Mouse (Mus musculus) cerebellum, postnatal 36 days (tissue): ENCODE data around the gene Ccer1.
"Not testable (repeated sequence)": the region's sequence is repeated elsewhere in the genome, so short reads cannot be mapped to it uniquely, and the experiment has no call there.

ENCODE experiments used
- DNase-seq, 2 experiments: peaks; one replicate each; pipeline ENCODE4 v3.0.0; 2021 to 2022; ENCODE audit warnings: mixed read lengths in 2 of 2

Gene Ccer1

DNA sequence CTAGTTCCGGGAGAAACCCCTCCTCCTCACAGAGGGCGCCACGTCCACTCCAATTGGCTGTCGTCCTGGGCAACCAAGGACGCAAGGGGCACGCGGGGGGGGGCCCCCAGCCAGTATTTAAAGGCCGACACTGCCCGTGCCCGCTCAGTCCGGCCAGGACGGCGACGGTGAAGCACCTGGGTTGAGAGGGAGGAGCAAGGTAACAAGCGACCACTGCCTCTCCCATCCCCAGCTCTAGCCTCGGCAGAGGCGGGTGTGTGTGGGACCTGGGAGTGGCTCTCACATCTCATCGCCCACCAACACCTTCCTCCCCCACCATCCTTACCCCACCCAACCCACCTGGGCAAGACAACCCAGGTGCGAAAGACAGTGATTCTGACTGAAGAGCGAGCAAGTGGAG, at the start of gene Ccer1:
Gene Ccer1 (plus strand): TSS at position 147 of the 400 bp plus-strand sequence.
- no peak for DNase-seq

DNA sequence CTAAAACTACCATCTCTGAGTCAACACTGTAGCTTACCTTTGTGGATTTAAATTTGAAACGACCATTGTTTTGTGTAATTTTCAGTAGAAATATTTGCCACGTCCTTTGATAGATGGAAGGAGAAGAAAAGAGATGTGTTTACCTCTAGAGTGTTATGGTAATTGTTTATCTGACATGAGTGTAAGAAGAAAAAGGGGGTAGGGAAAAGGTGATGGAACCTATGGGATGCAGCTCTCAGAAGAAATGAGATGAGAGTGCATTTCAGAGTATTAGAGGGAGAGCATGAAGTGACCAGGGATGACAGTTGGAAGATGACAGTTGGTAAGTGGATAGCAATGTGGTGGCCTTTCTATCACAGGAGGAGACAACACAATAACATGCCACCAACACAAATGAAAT, 49.1 kb upstream of the Ccer1 start, which contains the start of gene Epyc:
Gene Epyc (plus strand): TSS at position 301 of the 400 bp plus-strand sequence.
- no peak for DNase-seq

DNA sequence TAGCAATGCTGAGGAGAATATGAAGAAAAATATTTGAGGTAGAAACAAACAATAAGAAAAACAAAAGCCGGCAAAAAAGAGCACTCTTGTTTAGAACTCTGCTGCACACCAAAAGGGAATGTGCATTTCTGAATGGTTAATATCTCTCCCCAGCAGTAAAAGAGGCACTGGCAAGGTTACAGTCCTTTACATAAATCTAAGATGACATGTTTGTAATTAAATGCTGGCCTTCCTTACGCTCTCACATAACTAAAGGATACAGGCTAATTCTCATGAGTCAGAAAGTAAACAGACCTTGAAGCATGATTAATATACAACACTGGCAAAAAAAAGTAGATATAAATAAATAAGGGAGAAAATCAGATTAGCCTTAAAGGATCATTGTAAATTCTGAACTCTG, 42.5 kb upstream of the Ccer1 start:
- no peak for DNase-seq

DNA sequence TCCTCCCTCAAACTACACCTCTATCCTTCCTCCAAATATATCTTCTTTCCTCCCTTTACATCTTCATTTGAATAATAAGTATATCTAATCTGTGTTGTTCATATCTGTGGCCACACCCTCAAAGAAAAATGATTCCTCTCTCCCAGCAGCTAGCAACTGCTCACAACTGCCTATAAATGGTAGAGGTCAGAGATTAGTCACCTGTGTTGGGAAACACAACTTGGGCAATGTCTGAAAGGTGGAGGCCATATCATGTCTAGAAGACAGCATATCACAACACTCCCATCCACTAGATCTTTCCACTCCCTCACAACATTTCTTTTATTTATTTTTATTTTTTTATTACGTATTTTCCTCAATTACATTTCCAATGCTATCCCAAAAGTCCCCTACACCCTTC, 33.4 kb upstream of the Ccer1 start:
- DNase-seq: no peak

DNA sequence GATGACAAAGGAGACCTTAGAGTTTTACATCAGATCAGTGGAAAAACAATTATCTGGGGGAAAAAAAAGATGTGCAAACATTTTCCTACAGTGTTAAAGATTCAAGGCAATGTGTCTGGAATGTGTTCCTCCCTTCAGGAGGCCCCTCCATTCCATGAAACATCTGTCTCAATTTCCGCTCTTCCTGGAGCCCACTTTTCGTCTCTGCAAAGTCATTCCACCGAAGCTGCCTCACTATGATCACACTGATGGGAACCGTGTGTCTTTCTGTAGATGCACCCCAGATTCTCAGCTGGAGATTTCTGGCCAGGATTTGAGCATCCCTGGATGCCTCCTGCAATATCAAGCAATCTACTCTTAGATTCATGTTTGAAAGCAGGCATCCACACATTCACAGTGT, 24.2 kb upstream of the Ccer1 start:
- no peak for DNase-seq

DNA sequence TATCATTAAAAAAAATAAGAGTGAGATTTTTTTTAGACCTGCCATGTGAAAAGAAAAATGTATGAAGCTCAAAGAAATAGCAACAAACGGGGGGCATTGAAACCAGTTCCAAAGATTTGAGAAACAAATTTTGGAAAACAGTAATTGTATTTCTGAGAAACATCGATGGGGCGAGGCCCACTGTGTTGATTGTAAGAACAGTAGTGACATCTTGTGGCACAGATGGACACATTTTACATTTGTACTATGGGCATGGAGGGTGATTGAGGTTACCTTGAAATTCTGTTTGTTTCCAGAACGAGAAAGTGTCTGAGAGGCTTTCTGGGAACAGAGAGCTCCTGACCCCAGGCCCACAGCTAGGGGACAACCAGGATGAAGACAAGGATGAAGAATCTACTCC, 22.7 kb upstream of the Ccer1 start:
- DNase-seq: peak; percentile 3 to 31

DNA sequence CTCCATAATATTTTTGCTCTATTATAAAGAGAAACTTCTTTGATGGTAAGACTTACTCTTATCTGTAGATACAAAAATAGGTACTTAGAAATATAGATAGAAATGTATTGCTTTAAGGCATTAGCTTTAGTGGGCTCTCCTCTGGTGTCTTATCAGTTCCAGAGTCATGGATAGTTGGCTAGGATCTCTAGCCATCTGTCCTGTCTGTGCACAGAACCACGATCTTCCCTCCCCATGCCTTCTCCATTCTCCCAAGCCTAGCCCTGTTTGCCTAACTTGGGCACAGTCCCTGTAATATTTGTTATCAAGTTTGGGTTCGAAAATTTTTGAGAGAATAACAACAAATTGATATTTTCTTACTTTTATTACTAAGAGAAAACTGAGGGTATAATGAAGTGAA, 19.6 kb upstream of the Ccer1 start:
- no peak for DNase-seq

DNA sequence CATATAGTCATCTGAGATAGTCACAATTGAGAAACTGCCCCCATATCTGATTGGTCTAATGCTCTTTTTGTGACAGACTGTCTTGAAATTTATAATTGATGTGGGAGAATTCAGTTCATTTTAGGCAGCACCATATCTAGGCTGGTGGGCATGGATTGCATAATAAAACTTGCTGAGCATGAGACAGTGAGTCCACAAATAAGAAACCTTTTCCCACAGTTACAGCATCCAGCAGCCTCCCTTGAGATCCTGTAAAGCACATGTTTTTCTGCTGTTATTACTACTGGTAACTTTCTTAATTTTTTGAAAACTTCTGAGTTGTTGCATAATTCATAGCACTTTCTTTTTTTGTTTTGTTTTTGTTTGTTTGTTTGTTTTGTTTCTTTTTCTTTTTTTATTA, 9.9 kb upstream of the Ccer1 start:
- DNase-seq: no peak

DNA sequence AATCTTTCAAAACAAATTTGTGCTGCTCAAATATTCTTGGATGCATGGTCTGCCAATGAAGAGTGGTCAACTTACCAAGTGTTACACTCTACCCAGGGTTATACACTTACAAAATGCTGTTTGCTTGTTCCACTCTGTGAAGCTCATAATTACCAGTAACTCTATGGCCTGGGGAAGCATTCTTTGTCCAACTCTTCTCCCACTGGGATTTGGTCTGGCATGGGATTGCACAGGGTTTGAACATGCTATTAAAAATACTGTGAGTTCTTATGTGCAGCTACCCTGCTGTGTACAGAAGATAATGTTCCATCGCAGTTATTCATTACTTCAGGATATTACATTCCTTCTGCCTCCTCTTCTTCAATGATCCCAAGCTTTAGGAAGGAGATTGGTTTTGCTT, 5.7 kb upstream of the Ccer1 start:
- DNase-seq: no peak

DNA sequence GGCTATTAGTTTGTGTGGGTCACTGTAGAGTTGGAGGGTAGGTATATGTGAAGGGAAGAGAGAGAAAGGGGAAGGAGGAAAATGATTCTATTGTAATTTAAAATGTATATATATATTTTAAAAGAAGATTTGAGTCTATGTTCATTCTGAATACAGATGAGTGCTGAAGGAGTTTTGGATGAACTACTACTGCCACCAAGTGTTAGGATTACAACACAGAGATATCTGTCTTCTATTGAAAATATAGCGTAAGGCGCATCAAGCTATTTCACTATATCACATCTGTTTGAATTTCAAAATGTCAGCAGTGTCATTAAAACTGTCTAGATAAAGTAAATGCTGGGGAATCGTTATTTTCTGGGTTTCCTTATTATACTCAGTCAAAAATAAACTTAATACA, 3.4 kb upstream of the Ccer1 start:
- DNase-seq: no peak

DNA sequence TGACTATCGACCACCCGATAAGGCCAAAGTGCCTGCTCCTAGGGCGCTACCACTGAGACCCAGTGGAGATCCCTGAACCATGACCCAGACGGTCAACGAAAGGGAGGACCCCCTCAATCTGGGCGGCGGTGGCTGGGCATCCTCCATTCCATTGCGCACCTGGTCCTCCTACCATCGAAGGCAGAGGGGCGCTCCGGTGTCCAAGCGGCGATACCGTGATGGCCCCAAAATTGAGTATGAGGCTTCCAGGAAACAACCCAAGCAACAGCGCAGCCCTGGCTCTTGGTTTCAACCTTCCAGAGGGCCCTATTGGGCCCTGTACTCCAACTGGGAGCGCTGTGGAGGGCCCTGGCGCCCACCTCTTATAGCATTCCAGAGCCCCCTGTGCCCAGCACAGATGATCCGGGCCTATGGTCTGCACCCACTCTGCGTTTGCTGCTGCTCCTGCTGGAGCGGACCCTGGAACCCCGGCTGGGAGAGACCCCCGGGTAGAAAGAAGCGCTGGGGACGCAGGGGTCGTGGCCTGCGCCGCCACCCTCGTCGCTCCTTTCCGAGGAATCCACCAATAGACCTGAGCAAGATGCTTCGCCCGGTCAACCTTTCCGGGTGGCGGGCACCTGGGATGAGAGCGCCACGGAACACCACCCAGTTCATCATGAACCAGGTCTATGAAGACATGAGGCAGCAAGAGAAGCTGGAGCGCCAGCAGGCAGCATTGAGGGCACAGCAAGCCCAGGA, 708 bp downstream of the Ccer1 start:
- DNase-seq: no peak

DNA sequence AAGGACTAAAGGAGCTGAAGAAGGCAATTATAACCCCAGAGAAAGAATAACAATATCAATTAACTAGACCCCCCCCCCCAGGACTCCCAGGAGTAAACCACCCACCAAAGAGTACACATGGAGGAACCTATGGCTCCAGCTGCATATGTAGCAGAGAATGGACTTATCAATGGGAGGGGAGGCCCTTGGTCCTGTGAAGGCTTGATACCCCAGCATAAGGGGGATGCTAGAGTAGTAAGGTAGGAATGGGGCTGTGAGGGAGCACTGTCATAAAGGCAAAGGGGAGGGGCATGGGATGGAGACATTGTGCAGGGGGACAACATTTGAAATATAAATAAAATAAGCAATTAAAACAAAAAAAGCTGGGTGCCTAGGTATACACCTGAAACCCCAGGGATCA, 9.5 kb downstream of the Ccer1 start:
- DNase-seq: no peak

DNA sequence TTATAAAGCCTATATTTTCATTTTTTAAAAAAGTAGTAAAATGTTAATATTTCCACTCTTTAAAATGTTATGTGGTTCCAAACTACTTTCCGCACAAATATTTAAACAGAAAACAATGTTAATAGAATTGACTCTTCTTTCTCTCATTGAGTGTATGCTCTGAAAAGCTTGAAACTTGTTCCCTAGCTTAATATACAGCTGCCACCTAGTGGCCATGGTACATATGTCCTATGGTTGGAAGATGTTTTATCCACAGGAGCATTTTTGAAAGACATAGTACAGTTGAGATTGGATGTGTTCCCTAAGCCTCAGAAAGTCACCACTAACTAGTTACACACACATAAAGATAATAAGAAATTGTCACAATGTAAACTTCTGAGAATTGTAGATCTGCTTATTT, 11.7 kb downstream of the Ccer1 start:
- DNase-seq: peak; percentile 14 to 38

DNA sequence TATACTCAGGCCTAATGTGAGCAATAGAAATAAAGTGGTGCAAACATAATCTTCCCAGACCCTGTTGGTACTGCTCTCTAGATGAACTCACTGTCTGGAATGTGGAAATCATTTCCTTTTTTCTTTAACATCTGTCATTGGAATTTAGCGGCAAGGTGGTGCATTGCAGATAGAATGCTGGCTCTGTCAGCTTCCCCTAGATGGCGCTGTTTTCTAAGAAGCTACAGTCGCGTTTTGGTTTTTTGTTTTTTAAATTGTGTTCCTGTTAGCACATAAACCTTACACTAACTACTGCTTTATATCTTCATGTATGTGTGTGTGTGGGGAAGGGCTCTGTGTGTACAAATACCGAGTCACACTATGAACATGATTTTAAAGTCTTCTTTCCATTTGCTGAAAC, 19.8 kb downstream of the Ccer1 start:
- DNase-seq: peak; percentile 9 to 36

DNA sequence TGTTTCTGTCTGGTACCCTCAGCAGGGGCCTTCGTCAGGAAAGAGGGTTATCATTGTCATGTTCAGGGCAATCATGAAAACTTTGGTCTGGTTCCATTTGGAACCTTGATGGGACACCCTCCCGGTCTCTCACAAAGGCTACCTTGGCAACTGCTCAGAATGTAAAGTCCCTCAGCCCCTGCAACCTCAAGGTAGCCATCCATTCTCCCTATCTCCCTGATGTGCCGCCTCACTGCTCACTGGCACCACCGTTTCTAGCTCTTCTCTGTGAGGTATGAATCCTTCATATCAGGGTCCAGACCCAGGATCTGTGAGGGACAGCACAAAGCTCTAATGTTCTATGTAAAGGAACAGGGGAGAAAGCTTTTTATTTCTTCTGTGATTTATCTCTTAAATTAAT, 21.7 kb downstream of the Ccer1 start:
- DNase-seq: no peak

DNA sequence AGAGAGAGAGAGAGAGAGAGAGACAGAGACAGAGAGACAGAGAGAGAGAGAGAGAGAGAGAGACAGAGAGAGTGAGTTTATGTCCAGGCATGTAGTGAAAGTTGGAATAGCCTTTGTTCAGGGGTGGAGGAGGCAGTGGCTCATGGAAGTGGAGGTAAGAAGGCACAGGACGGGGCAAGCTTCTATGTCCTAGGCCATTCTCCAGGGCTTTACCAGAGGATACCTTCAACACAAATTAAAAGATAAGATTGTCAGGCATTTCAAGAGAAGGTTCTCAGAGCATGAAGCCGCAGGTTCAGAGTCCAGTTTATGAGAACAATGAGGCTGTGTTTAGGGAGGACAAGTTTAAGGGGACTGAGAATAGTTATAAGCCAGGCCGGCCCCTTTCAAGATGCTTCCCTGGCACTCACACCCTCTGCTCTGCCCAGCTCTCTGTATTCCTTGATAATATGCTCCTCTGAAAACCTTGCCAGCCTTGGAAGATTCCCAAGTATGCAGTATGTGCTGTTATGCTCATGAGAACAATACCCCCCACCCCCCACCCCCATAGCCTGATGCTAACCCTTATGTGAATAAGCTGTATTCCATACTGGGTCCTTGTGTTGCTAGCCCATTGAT, 22.5 kb downstream of the Ccer1 start:
- no peak for DNase-seq

DNA sequence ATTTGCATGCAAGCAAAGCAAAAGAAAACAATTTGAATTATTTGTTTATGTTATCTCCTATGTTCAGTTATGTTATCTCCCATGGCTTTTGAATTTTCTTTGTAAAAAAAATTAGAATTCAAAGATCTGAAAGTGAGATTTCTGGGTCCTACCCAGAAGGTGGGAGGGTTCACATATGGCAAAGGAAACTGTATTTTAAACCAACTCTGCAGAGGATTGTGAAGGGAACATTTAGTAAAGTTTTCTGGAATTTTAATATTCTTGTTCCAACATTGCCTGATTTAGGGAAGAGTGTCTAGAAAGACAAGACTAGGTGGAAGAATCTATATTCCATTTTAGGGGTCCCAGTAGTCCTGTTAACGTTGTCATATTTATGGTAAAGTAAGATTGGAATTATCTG, 24.4 kb downstream of the Ccer1 start:
- DNase-seq: no peak

DNA sequence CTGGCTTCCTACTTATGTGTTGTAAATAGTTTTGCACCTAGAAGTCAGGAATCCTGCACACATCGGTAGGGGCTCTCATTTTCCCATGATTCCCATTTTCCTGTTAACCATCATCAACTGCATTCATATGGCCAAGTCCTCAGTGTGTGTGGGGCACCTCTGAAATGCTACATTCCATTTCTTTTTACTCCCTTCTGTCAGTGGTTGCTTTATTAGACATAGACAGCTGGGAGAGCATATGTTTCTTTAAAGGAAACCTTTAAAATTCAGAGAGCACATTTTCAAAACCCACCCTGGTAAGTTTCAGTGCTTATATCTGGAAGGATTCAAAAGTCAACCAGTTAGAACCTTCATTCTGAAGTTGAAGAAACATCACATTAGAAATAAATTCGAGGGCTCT, 25.2 kb downstream of the Ccer1 start:
- DNase-seq: no peak

DNA sequence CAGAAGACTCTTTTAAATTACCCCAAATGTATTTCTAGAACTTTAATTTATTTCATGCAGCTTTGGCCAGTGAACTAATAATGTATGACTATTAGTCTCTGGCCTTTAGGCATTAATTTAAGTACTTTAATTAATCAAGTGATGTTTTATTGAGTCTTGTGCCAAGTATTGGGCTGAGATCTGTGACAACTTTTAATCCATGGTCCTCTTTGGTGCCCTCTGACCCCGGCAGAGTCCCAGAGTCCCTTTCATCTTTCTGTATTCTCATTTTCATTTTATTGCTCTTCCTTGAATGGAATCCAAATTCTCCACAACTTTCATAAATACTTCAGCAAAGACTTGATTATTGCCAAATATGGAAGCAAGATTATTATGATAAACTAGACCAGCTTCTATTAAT, 27.8 kb downstream of the Ccer1 start:
- DNase-seq: no peak

DNA sequence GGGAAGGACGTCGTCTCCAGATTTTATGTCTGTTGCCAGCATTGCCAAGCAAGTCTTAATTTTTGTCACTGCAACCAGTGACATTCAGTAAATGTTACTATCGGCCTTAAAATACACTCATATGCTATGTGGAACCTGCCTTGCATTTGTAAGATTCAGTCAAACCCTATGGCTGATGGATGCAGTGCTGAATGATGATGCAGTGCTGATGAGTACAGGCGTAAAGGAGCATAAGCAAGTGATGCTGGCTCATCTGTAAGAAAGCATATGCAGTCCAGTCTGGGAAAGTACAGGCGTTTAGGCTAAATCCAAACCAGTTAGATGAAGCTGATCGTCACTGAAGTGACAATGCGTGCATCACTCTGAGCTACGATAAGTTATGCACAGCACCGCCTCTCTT, 29.9 kb downstream of the Ccer1 start:
- DNase-seq: no peak

DNA sequence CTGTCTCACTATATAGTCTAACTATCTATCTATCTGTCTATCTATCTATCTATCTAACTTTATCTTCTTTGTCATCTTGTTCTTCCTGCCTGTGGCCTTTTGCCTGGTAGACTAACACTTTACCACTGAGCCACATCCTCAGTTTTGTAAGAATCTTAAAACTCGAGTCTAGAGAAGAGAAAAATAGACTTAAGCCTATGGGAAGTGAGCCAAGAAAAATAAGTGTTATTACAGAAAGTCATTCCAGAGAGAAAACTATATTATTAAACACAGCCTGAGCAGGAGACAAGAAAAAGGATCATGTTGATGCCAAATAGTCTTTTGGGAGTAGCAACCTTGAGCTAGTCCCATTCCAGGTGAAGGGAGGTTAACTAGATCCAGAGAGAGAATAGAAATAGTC, 33.1 kb downstream of the Ccer1 start:
- no peak for DNase-seq

DNA sequence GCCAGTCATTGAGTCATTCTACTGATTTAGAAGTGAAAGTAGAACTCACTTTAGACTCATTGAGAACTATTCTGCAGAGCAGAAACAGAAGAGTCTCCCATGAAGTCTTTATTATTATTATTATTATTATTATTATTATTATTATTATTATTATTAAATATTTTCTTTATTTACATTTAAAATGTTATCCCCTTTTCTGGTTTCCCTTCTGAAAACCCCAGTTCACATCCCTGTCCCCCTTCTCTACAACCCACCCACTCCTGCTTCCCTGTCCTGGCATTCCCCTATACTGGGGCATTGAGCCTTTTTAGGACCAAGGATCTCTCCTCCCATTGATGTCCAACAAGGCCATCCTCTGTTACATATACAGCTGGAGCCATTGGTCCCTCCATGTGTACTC, 33.8 kb downstream of the Ccer1 start, which contains the start of gene C030005K15Rik:
Gene C030005K15Rik (minus strand): TSS at position 101 of the 400 bp plus-strand sequence.
- not testable (repeated sequence) for DNase-seq
